Mouse (Mus musculus) induced T-regulatory cell, adult 2 months (primary cell): ENCODE data around the gene Dnaic1.

ENCODE experiments used
- DNase-seq: peaks from one replicate; pipeline ENCODE4 v3.0.0-alpha.2; 2012; ENCODE audit warnings: low read depth

Gene Dnaic1

DNA sequence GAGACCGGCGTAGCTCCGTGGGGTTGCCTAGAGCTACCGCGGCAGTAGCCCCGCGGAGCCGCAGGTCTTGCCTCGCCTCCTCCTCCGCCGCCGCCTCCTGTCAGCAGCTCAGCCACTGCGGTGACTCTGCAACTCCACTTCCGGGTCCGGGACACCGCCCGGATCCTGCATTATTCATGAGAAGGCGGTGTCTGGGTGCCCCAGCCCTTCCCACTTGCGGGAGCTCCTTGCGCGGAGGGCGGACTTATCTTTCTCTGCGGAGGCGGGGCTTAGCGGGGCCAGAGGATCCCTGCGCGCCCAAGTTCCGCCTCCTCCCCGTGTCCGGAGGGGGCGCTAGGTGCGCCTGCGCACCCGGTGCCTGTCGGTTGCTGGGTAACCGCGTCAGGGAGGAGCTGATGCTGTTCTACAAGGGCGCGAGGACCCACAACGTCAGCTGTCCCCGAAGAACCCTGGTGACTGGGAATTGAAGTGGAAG lies at the start of gene Dnaic1, which contains the start of gene Fam219a:
Gene Dnaic1, plus strand, starts transcription at position 365 of the 475 bp plus-strand sequence.
Gene Fam219a, minus strand, starts transcription at position 128 of the 475 bp plus-strand sequence.
- DNase-seq: peak; percentile 99

DNA sequence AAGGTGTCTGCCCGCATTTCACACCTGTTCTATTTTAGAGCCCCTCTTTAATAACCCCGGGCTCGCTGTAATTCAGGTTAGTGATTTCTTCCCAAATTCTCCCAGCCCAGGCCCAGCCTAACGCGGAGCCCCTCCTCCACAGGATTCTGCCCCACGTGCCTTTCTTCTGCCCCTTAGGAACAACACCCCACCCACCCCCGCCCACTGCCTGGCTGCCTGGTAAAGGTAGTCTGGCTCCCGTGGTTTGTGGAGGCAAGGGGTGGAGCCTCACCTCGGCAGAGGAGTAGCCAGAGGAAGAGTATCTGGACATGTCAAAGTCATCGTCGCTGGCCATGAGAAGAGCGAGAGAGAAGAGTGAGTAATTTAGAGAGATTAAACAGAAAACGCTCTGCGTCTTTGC lies 48.9 kb upstream of the Dnaic1 start:
- no peak for DNase-seq

DNA sequence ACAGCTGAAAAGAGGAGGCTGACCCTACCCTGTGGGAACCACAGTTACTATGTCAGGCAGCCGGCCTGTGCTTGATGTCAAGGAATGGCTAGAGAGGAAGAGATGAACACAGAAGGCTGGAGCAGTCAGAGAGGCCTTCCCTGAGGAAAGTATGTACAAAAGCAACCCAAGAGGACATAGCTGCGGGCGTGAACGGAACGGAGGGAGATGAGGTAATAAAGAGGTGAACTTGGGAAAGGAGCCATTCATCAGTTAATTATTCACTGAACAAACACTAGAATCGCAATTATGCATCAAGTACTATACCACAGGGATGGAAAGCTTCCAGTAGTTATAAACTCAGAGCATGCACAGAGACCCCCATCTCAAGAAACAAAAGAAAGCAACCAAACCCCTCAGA lies 47.4 kb upstream of the Dnaic1 start:
- DNase-seq: no peak

DNA sequence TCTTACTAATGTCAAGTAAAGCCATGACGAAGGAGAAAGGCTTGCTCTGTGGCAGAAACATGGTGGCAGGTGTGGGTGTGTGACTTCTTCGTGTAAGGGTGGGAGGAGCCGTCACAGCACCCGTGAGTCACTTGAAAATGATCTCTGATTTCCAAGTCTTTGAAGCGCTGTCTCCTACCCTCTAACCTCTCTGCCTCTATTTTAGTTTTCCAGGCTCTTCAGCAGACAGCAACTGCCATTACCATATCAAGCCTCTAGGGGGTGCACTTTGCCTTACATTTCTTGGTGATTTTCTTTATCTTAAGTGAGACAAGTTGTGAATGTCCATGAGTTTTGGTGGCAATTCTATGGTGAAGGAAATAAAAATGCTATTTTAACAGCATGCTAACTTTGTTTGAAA lies 46.8 kb upstream of the Dnaic1 start:
- DNase-seq: peak; percentile 67

DNA sequence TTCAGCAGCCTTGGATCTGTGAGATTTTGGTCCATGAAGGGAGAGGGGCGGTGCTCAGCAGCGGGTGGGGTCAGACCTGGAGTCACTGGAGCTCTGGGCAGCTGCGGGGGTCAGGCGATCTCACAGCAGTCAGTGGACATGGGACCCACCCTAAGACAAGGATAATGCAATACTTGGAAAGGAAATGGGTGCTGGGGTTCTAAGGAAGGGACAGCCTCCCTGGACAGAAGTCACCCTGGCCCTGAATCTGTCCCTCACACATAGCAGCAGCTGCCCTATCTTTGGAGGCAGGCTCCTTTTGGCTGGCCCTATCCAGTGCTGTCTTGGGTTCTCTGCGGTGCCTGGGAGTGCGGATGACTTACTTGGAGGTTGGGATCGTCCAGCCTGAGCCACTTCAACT lies 45.7 kb upstream of the Dnaic1 start:
- no peak for DNase-seq

DNA sequence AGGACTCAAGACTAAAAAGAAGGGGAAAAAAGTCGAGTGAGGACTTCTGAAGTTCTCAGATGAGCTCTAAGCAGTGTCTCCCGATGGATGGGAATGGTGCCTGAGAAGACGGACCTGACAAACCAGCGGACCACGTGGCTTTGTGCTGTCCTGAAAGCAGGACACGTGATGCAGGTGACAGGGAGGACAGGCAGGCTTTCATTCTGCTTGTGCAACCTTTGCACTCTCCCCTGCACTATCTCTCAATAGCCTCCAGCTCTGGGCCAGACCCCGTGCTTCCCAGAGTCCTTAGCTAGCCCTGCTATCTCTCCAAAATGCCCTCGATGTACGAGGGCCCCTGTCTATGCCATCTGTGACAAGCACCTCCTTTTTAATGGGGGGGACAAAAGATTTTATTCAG lies 44.7 kb upstream of the Dnaic1 start:
- no peak for DNase-seq

DNA sequence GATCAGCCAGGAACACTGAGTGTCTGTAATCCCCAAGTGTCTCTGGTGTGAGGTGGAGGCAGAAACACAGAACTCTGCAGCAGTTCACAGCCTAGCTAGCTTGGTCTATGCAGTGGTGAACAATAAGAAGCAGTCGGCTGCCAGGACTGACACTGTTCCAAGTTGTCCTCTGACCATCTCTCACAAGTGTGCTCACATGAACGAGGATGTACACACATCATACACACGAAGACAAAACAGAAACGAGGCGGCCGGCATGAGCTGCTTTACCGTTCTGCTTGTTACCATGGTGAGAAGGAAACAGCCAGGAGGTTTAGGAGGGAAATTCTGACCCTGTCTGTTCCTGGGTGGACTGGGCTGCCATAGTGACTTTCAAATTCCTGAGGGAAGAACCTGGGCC lies 43.0 kb upstream of the Dnaic1 start:
- no peak for DNase-seq

DNA sequence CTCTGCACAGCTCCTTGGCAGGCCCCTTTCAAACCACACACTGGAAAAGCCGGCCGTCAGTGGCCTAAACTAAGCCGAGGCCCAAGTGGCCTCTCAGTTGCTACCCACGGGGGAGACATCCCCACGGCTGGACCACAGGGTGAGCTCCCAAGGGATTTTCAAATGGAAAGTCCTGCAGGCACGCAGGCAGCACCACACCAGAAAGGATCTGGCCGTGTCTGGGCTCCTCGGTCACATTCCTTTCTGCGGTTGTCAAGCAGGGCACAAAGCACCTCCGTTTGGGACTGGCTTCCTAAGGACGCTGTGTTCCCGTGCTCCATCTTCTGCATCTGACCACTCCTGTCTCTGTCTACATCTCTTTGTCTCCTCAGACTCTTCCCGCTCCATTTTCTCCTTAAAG lies 42.5 kb upstream of the Dnaic1 start:
- no peak for DNase-seq

DNA sequence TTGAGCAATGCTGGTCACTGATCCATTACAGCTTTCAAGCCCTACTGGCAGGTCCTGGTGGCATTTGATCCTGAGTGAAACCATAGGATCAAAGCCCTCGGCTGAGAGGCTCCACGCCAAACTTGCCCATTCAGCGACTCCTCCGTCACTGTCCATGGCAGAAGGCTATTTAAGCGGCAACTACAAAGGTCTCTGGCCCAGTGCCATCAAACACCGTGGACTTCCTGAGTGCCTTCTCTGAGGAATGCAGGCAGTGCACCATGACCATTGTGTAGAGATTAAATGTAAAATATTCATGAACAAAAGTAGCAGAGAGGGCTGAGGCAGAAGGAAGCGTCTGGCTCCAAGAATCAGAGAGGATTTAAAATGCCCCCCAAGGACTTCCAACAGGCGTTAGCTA lies 41.6 kb upstream of the Dnaic1 start:
- DNase-seq: no peak

DNA sequence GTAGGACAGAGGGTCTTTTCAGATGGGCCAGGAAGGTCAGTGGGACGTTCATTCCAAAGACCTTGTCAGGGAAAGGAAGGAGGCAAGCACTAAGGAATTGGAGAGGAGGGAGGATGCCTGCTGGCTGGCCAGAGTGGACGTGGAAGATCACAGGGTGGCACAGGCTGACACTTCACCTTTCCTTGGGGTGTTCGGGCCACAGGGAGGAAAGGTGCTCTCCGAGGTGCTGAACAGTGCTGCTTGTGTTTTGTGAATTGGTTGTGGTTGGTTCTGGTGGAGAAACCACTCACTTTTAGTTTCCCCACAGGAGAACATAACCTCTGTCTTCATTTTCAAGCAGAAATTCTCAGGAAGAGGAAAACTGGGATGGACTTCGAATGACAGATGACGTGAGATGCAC lies 37.2 kb upstream of the Dnaic1 start:
- DNase-seq: peak; percentile 42

DNA sequence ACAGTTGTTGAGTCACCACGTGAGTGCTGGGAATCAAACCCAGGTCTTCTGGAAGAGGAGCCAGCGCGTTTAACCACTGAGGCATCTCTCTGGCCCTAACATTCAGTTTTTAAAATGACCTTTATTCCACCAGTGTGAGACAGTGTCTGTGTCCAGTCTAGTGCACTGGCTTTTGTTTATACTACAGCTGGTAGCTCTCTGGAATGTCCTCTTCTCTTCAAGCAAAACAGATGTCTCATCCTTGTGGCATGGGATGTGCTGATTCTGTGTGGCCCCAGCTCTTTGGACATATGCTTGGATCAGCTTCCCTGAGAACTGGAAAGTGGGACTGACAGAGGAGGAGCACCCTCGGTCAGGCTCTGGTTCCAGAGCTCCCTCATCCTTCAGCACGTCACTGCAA lies 34.7 kb upstream of the Dnaic1 start:
- DNase-seq: no peak

DNA sequence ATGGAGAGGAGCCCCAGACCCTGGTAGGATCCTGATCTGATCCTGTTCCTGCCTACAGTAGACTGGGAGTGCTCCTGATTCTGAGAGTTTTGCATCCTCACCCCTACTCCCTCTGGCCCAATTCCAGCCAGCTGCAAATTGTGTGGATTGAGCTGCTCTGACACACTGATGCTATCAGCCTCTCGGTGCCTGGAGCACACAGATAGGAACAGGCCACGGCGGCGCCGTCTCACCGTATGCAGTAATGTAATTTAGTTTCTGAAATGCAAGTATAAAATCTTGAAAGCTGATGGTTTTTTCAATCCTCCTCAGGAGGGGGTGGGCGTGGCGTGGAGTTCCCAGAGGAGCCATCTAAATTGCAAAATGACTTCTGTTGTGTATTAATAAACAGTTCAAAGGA lies 27.4 kb upstream of the Dnaic1 start:
- no peak for DNase-seq

DNA sequence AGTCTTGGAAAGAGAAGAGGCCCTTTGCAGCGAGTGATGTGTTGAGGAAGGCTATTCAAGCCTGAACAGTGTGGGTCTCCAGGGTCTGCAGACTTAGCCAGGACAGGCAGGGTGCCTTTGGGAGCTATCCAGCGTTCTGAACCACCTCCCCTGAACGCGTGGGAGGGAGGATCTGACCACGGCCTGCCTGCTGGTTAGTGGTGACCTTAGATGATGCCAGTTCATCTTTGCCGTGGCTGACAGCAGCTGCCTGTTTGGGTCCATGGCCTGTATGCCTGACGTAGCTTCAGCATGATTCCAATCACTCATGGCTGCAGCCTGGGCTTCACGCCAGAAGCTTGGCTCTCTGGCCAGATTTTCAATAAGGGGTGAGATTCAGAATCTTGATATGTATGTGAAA lies 23.6 kb upstream of the Dnaic1 start:
- no peak for DNase-seq

DNA sequence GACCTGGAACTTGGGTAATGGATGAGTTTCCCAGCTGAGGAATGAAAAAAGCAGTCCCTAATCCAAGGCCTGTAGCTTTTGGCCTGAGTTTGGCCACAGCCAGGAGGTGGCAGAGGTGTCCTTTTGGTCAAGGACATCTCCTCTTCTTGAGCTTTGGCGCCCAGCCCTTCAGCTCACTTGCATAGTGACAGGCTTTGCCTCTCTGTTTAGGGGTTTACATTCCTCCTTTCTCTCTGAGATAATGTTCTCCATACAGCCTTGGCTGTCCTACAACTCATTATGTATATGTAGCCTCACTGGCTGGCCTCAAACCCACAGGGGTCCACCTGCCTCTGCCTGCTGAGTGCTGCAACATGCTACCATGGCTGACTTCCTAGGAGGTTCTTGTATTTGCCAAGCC lies 22.5 kb upstream of the Dnaic1 start:
- no peak for DNase-seq

DNA sequence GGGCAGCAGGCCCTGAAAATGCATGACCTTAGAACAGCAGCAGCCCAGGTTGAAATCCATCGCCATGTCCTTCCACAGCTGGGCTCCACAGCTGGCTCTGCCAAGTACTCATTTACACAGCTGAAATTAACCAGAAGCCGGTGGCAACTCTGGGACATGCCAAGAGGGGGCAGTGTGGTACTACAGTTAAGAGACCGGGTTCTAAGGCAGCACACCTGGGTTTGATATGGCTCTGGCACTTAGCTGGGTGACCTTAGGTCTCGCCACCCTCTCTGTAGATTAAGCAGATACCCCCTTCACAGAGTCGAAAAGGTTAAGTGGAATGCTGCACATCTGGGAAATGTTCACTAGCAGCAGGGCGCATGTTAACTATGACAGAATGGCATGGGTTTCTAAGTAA lies 17.0 kb upstream of the Dnaic1 start:
- DNase-seq: peak; percentile 84

DNA sequence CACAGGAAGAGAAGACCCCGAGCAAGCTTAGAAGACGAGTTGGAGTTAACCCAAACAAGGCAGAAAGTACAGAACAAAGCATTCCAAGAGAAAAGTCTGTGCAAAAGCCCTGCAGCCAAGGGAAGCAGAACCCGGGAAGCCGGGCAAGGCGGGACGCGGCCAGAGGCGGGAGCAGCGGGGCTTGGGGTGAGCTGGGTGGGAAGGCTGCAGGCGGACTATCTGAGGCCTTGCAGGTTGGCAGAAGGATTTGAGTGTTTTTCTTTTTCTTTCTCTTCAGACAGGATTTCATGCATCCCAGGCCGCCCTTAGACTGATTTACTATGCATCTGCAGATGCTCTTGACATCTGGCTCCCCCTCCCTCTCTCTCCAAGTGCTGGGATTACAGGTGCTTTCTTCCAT lies 16.5 kb upstream of the Dnaic1 start:
- no peak for DNase-seq

DNA sequence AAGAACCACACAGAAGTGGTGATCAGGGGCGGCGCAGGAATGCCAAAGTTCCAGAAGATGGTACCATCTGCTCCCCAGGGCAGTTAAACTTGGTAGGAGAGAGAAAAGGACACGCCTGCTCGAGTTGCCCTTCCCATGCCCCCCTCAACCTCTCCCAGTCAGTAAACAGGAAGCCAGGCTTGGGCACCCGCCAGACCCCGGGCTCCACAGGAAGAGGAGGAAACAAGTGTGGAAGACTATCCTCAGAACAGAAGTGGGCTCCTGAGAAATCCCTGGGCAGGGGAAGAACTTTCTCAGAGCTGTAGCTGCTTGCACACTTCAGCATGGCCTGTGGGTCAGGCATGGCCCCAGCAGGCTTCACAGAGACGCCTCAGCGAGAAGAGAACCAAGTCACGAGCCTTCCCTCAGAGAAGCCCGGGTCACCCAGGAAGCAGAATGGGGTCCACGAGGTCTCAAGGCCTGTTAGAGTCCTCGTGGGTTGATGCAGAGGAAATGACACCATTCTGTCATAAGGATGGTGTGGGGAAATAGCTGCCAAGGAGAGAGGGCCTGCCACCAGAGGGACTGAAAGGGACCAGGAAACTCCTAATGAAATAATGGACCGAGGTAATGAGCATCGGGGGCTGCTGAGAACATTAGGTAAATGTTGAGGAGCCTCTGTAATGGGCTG lies 14.4 kb upstream of the Dnaic1 start:
- DNase-seq: no peak

DNA sequence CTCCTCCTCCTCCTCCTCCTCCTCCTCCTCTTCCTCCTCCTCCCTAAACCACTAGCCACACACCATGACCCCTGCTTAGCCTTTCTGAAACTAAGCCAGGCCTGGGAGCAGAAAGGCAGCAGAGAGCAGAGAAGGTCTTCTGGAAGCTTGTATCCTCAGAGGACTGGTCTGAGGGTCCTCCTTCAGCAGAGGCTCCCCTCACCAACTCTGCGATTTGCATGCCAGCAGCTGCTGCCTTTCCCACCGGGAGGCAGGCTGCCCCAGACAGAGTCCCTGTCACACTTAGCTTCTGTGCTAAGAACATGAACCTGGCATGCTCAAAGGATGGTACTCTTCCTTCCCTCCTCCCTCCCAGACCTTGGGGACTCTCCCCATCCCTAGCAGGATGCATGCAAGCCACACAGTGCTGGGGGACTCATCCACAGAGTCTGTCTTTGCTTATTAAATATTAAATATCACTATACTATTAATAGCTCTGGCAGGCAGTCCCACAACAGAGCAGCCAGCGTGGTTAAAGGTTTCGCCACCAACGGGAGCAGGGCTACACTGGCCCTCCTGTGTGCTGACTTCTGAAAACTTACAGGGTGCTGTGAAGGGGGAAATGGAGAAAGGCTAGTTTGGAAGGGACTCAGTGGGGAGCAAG lies 13.1 kb upstream of the Dnaic1 start:
- DNase-seq: no peak

DNA sequence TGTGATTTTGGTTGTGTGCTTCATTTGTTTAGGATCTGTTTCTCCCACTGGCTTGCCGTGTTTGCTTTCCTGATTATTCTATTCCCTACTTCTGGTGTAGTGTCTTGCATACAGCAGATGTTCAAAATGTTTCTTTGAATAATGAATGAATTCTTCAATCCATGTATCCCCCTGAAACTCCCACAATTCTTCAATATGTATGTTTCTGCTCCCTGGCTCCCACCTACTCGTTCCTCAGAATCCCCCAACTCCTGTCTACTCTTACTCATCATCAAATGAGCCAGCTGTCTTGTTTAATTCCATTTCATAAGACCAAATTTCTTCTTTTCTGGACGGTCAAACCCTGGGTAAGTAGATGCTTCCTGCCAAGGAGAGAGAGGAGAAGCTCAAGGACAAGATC lies 12.5 kb upstream of the Dnaic1 start:
- no peak for DNase-seq

DNA sequence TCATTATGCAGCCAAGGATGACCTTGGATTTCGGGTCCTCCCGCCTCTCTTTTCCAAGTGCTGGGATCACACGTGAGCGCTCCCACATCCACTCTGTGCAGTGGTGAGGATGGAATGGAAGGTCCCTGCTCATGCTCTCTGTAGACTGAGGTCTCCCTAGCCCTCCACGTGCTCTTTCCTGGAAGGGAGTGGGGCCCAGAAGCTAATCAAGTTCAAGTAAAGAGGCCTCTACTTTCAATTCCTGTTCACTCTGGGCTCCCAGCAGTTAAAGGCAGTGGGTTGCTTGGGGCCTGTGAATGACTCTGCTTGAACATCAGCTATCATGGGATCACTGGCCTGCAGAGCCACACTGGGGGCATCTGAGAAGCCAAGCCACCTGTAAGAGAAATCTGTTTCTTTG lies 6.3 kb upstream of the Dnaic1 start:
- DNase-seq: no peak

DNA sequence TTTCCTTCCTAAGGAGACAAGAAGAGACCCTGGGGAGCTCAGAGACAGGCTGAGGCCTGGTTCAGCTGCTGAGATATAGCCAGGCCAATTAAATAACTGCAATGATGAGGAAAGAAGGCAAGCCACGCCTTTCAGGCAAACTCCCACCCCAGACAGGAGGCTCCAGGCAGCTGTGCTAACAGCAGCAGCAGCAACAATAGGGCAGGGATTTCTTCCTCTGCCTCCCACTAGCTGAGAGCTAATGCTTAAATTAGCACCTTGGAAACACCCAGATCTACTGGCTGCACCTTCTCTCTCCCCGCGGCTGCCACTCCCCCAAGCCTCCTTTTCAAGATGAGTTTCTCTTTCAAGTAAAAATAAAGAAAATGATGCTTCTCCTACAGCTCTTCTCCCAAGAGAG lies 3.5 kb upstream of the Dnaic1 start:
- DNase-seq: no peak

DNA sequence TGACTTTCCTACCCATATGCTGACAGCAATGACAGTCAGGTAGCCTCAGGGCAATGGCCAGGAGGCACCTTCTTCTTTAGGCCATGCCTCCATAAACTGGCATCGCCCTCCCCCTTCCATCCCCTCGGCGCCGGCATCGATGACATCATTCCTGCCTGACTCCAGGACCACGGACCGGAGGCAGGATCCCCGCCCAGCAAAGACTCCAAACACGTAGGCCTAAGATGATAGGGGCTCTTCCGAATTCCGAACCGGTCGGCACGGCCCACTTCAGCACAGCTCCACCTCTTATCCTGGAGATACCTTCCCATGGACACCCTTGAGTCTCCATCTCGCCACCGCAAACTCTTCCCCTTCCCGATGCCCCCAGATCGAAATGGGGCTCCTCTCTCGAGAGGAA lies 1.3 kb upstream of the Dnaic1 start:
- no peak for DNase-seq

DNA sequence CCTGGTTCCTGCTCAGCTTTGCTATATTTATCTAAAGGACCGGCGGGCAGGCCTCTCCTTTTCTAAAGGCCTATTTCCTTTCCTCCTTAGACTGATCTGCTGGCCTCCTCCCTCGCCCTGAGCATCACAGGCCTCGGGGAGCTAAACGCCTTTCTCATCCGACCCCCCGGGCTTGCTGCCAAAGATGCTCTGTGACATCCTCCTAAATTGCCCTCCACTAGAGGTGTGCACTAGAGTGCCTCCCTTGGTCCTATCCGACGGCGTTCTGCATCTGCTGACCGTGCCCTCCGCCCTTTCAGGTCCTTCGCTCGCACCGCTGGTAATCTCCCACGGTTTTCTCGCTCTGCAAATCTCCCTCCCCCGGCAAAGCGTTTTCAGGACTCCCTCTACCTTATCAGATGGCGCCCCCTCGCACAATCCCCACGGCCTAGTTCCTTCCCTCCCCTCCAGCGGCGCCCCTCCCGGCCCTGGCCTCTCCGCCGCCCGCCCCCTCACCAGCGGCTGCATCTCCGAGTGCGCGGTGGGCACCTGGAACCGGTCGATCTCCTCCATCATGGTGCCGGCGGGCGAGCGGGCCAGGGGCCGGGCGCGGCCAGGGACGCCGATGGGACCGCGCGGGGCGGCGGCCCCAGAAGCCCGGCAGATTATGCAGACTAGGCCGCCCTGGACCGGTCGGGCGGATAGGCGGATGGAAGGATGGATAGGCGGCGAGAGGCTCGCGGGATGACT lies 729 bp upstream of the Dnaic1 start:
- DNase-seq: no peak
